Mouse (Mus musculus) naive thymus-derived CD4-positive, alpha-beta T cell, adult 2 months (primary cell): ENCODE data around the gene Senp3.
A peak's percentile ranks its signal among the peaks of the same experiment; 100 is the strongest.
"Not testable (repeated sequence)": the region's sequence is repeated elsewhere in the genome, so short reads cannot be mapped to it uniquely, and the experiment has no call there.

Experiments used
- DNase-seq: peaks from one replicate; pipeline ENCODE4 v3.0.0-alpha.2; 2011; ENCODE audit warnings: low read depth

Senp3 gene

DNA sequence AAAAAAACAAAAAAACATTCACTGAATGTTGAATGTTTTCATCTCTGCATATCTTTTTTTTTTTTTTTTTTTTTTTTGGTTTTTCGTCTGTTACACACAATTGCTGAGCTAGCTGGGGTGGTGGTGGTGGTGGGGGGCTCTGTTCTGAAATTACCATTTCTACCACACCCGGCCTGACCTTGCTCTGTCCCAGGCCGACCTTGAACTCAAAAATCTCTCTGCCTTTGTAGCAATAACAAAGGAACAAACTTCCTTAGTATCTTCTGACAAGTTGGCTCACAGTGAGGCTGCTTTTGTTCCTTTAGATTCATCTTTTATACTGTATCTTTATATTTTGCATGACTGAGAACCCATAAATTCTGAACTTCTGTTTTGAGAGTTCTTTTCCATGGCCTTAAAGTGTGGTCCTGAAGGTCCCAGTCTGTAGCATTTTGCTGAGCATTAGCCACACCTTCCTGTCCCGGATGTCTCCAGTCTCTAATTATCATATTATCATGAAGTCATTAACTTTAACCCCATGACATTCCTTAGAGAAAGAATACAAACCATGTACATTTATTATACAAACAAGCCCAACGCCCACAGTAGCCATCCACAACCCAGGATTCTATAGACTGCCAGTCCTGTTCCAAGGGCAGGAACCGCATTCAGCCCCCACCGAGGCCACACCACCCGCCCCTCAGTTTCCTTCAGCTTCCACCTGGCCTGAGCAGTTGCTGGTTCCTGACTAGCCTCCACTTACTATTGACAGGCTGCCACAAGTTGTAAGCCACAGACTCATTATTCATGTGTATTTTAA, 22.1 kb upstream of the Senp3 start:
- DNase-seq: no peak

DNA sequence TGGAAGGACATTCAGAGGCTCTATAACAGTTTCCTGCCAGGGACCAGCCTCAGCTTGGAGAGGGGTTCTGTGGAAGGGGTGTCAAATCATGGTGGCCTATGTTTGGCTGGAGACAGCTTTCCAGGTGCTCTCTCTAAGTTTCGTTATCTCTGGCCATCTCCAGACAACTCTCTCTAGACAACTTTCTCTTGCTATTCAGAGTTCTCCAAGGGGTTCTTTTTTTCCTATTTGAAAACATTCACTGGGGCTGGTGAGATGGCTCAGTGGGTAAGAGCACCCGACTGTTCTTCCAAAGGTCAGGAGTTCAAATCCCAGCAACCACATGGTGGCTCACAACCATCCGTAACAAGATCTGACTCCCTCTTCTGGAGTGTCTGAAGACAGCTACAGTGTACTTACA, 21.5 kb upstream of the Senp3 start:
- not testable (repeated sequence) for DNase-seq

DNA sequence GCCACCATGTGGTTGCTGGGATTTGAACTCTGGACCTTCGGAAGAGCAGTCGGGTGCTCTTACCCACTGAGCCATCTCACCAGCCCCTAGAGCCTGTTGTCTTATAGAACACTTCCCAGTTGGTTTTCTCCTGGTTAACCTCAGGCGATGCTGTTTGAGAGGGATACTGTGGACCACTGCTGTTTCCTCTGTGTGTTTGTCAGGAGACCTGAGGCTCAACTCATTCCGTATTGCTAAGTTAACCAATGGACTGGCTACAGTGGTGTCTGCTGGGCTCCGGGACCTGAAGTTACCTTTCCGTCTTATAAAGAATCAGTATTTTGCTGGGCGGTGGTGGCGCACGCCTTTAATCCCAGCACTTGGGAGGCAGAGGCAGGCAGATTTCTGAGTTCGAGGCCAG, 21.0 kb upstream of the Senp3 start:
- not testable (repeated sequence) for DNase-seq

DNA sequence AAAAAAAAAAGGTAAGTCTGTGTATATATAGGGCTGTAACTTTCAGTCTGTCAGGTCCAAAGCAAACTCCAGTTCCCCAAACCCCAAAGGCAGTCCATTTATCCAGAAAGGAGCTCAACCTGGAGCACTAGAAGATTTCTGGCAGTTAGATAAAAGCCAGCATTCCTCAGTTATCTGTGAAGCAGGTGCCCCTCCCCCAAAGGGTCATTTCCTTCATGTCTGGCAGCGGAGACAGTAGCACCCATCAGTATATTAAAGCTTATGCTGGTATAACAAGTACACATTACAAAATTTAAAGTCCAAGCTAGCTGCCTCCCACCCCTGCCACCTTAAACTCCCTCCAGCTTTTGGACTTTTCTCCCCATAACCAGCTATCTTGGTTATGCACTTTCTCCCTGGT, 17.7 kb upstream of the Senp3 start:
- no peak for DNase-seq

DNA sequence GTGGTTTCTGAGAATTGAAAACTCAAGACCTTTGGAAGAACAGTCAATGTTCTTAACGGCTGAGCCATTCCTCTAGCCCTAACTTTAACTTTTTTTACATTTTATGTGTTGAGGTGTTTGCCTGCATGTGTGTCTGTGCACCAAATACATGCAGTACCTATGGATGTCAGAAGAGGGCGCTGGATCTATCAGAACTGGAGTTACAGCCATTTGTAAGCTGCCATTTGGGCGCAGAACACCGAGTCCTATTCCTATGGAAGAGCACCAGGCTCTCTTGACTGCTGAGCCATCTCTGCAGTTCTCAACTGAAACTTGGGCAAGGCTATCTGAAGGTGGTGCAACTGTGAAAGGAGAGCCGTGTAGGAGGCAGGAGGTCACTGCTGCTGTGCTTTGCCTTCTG, 16.7 kb upstream of the Senp3 start:
- no peak for DNase-seq

DNA sequence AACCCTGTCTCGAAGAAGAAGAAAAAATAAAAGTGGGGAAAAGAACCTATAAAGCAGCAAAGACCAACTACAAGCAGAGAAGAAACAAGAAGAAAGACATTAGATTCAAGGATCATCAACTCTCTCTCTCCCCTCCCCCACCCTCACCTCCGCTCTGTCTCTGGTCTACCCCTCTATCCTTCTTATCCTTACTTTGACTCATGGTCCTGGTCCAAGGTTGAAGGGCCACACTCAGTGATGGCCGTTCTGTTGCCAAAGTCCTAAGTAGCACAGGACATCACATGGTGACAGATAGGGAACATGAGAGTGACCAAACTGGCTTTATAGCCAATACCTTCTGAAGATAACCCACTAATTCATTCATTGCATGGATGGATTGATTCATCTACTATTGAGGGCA, 15.5 kb upstream of the Senp3 start:
- no peak for DNase-seq

DNA sequence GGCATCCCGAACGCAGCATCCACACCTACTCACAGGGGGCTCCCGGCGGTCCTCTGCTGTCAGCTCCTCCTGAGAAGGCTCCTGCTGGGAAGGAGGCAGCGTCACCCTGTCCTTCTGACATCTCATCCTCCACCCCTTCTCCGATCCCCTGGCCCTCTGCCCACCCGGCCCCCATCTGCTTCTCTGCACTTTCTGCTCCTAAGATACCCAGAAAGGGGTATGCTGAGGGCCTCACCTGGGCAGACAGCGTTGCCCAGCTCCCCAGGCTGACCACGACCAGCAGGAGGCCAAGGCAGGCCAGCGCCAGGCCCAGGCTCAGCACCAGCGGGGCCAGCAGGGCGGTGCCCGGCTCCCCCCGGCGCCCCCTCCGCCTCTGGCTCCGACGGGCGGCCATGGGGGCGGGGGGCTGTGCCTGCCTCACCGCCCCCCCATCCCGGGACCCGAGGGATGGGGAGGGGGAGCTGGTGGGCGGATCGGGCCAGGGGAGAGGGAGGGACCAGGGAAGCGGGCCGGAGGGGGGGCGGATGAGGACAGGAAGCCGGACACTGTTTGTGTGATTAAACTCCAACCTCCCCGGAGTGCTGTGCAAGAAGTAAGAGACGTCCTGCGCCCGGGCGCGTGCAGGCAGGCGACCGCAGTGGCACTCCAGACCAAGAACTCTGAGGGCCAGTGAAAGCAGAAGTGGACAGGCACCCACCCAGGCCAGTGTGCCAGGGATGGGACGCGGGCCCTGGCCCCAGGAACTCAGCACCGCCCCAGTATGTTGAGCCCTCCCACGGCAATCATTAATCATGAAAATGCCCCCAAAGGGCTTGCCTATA, 13.7 kb upstream of the Senp3 start, which contains the start of the genes Tnfsf12 and Tnfsfm13:
Gene Tnfsf12 (minus strand): TSS at position 489 of the 821 bp plus-strand sequence.
Gene Tnfsfm13 (minus strand): TSS at position 738 of the 821 bp plus-strand sequence.
- DNase-seq: no peak

DNA sequence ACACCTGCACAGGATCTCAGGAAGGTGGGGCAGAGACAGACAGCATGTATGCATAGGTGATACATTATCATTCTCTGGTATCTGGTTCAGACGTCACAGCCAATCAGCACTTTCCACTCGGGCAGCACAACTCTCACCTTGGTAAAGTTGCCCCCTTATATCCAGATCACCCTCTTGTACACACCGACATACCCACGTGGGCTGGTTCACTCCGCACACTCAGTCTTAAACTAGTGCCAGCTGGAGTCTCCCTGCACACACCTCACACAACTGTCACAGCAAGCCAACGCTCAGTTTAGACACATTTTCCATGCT, 13.1 kb upstream of the Senp3 start:
- no peak for DNase-seq

DNA sequence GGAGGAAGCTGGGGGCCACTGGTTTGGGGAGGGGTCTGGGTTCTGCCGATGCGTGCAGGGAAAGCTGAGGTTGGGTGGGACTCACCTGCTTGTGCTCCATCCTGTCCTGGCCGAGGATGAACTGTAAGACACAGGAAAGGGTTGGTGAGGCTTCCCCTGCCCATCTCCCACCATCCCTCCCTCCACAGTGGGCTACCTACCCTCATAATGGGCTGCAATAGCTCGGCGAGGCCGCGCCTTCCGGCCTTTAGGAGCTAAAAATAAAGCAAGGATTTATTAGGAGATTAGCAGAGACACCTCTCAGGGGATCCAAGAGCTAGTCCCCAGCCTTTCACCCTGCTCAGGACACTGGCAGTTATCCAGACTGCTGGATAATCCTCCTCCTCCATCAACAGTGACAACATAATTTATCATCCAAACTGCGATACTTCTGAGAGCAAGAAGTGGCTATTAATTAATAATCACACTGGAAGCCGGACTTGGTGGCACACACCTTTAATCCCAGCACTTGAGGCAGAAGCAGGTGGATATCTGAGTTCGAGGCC, 11.6 kb upstream of the Senp3 start:
- no peak for DNase-seq

DNA sequence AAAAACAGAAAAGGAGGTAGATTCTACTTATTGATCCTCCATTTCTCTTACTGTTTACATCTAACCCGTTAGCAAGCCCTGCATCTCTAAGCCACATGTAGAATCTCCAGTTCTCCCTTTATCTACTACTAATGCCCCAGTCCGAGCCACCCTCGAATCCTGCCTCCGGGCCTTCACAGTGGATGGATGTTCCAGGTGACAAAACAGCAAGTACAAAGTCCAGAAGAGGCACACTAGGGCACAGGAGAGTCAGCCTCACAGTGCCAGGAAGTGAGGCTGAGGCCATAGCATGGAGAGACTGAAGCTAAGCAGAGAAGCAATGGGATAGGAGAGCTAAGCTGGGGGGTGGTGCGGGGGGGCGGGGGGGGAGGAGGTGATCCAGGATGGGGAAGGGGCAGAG, 11.0 kb upstream of the Senp3 start:
- DNase-seq: no peak

DNA sequence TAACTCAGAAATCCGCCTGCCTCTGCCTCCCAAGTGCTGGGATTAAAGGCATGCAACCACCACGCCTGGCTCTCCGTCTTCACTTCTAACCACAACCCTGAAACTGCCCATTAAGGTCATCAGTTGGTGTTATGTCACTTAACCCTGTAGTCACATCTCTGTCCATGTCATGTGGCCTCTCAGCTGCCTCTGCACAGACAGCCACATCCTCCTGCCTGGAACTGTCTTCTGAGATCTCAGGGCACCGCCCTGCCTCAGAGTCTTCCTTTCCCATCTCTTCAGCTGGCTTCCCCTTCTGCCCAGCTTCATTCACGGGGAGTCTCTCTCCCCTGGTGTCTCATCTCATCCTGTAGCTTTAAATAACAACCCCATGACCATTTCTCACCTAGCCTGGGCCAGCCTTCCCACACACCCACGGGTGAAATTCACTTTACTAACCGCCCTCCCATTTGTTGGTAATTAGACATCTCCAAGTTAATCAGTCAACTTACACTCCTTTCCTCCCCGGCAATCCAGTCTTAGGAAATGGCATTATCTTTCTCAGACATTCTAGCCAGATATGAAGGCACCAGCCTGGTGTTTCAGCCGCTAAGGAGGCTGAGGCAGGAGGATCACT, 10.4 kb upstream of the Senp3 start:
- DNase-seq: no peak

DNA sequence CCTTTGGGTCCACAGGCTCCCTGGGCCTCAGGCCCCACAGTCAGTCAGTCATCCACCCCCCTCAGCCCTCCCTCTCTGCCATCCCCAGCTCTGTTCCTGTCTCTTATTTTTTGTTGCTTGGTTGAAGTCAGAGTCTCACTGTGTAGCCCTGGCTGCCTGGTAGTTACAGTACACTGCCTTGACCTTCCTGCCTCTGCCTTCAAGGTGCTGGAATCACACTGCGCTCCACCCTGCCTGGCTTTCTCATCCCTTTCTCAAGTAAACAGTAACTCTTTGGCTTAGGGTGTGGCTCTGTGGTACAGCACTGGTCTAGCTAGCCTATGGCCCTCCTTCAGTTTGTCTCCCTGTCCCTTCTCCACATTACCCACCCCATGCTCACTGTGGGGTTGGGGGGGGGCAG, 8.0 kb upstream of the Senp3 start:
- no peak for DNase-seq

DNA sequence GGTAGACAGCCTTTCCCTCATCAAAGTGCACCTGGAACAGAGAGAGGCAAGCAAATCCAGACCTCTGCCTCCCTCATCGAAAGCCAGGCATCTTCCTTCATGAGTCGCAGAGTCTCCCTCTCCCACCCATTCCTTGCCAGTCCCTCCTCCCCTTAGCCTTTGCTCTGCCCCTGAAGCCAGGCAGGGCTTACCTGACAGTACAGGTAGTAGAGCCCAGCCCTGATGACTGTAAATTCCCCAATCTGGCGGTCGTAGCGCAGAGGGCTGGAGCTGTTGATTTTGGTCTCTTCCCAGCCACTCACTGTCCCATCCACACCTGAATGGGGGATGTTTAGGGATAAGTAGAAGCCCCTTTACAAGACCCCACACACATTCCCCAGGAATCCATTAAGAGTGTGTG, 5.2 kb upstream of the Senp3 start:
- no peak for DNase-seq

DNA sequence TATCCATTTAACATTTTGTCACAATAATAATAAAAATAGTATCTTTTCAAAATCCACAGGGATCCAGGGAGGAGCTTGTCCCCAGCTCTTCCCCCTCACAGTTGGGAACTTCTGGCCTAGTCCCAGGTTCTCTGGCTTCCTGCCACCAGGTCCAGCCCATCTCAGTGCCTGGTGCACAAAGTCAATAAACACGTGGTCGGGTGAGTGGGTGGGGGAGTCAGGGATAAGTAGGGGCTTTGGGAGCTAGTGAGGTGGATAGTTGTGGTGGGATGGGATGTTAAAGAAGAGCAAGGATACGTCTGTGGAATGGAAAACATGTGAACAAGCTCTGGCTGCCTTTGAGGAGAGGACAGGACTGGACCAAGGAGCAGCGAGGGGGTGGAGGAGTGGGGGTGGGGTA, 4.5 kb upstream of the Senp3 start:
- no peak for DNase-seq

DNA sequence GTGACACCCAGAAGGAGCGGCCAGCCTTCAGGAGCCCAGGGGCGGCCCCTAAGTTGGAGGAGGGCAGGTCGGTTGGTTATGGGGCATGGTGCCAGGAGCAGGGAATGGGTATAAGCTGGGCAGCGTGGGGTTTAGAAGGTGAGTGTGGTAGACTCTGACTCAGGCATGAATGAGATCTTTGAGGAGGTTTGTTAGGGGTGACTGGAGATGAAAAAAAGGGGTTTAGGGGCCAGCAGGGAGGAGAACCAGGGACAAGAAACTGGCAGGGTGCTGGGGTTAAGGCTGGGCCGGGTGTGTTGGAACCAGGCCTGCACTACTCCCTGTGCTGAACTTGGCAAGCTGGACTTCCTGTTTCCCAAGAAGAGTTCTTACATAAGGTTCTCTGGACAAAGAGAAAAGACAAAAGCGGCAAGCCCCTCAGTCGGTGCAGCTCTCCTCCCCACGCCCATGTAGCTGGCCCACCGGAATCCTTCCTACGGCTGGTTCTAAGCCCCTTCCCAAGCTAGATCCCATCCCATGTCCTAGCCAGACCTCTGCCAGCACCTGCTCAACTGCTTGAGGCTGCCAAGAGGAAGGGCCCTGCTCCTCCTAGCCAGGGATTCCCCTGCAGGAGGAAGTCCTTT, 3.8 kb upstream of the Senp3 start, which contains the start of gene Tnfsf13:
Gene Tnfsf13 (minus strand): TSS at position 259 of the 623 bp plus-strand sequence.
- DNase-seq: no peak

DNA sequence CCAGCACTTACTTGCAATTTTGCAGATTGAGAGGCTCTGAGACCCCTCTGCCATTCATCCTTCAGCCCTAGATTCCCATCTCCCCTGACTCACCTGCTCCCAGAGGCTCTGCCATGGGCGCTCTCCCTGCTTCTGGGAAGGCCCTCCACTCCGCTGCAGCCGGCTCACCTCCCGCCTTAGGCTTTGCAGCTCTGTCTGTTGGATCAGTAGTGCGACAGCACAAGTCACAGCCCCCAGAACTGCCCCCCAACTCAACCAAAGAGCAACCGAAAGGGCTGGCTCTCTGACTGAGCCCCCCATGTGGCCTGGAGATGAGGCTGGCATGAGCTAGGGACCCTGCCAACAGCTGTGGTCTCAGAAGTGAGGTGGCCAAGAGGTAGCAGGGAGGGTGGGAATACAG, 3.1 kb upstream of the Senp3 start:
- no peak for DNase-seq

DNA sequence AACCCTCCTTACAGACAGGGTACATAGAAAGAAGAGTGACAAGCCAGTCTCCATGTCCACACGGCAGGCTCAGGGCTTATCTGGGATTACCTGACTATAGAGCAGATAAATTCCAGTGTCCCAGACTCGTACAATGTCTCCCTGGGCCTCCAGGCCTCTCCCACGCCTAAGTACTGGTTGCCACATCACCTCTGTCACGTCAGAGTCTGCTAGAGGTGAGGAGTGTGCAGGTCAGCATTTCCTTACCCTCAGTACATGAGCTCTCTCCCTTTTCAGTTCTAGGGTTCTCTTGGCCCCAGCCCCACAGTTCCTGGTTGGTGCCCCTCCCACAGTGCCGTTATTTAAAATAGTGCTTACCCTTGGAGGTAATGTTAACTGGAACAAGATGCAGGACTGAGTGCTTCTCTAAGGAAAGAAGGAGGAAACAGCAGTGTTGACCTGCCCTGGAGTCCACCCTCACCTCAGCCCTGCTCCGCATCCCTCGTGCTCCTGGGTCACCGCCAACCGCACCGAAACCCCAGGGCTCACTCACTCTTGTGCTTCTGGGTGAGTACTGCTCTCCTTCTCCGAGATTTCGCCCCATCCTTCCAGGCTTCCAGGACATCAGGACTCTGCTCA, 2.4 kb upstream of the Senp3 start:
- no peak for DNase-seq

DNA sequence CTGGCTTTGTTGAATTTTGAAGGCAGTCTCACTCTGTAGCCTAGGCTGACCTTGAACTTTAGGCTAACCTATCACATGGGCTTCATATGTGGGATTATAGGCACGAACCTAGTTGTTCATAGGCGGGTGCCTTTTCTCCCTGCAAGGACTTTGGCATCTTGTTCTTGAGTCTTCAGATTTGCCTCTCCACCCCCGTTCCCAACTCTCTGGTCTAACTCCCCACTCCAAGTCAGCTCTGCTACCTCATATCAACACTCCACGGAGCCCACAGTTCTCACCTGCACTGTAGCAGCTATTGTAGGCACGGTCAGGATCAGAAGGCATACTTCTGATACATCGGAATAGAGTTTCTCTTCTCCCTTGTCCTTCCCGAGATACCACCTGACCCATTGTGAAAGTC, 1.7 kb upstream of the Senp3 start:
- DNase-seq: no peak

DNA sequence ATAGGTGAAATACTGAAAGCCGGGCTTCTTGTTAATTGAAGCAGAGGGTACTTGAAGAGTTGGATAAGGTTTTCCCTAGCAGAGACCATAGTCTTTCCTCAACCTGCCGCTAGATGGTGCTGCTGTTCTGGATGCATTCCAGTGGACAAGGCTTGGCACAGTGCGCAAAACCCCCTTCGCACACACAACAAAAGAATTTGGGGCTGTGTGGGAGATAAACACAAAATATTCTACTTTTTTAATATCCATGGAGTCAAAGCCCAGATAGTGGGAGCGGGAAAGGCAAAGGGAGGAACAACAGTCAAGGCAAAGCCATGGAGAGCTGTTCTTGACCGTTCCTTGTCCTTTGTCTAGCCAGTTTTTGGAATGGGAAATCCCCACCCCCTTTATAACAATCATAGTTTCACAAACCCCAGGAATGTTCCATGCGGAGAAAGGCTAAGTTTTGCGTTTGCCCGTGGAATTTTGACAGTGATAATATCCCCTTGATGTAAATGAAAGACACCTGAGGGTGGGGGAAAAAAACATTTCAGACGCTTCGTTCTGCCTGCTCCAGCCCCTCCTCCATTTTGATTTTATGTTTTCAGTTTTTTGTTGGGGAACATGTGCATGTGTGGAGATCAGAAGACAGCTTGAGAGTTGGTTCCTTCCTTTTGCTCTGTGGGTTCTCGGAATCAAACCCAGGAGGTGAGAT, 1.1 kb upstream of the Senp3 start:
- DNase-seq: peak; percentile 93

DNA sequence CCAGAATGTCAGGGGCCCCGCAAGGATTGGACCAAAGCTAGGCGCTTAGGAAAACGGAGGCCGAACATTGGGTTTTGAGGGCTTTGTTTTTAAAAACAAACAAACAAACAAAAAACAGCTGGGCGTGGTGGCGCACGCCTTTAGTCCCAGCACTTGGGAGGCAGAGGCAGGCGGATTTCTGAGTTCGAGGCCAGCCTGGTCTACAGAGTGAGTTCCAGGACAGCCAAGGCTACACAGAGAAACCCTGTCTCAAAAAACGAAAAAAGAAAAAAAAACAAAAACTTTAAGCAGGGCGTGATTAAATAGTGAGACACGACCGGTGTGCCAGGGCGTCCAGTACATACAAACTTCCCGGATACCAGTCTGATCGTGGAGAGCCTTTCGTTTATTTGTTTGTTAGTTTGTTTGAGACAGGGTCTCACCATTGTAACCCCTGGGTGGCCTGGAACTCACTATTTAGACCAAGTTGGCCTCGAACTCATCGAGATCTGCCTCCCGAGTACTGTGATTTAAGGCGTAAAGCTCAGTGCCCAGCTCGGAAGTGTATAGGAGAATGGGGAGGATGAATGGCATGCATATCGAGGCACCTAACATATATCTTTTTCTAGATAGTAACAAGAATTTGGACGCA, 440 bp upstream of the Senp3 start:
- no peak for DNase-seq
